Mouse (Mus musculus) hindbrain, embryonic 13.5 days (tissue): ENCODE data around the gene Cpeb3. TPM values are rescaled to one million over a fixed set of nuclear protein-coding genes. Genes with fewer than 3 reads are reported as not detected.

ENCODE experiments used
- ATAC-seq: fragments of 200-750 bp; cut with Nextera tagmentation; 2 replicates; pipeline ENCODE4 v1.8.0; 2017; ENCODE audit warnings: moderate TSS enrichment; ENCODE audit not compliant: low FRiP score
- H3K27ac ChIP-seq: fragments of 300-500 bp; sonication (generic); 2 replicates; pipeline ENCODE4 v1.5.1; 2015; ENCODE audit warnings: inconsistent platforms, mild to moderate bottlenecking, moderate library complexity
- H3K27me3 ChIP-seq: fragments of 300-500 bp; sonication (generic); 2 replicates; pipeline ENCODE4 v1.6.1; 2015; ENCODE audit warnings: mild to moderate bottlenecking, inconsistent platforms
- H3K36me3 ChIP-seq: fragments of 300-500 bp; sonication (generic); 2 replicates; pipeline ENCODE4 v1.6.1; 2015; ENCODE audit warnings: mild to moderate bottlenecking, inconsistent platforms
- H3K4me1 ChIP-seq: fragments of 300-500 bp; sonication (generic); replicated peaks from 2 replicates; pipeline ENCODE4 v1.6.1; 2015; ENCODE audit warnings: inconsistent platforms
- H3K4me2 ChIP-seq: fragments of 300-500 bp; sonication (generic); 2 replicates; pipeline ENCODE4 v1.6.1; 2015; ENCODE audit warnings: inconsistent platforms, mild to moderate bottlenecking, moderate library complexity
- H3K4me3 ChIP-seq: fragments of 300-500 bp; sonication (generic); 2 replicates; pipeline ENCODE4 v1.5.1; 2015; ENCODE audit warnings: mild to moderate bottlenecking, inconsistent platforms
- H3K9ac ChIP-seq: fragments of 300-500 bp; sonication (generic); 2 replicates; pipeline ENCODE4 v1.6.1; 2015; ENCODE audit warnings: mild to moderate bottlenecking, inconsistent platforms
- H3K9me3 ChIP-seq: fragments of 300-500 bp; sonication (generic); 2 replicates; pipeline ENCODE4 v1.6.1; 2016; ENCODE audit warnings: inconsistent platforms
- WGBS: fragments of 180-500 bp; shearing (Covaris S2); methylation state at CpG from one replicate; pipeline ENCODE4 v1.1.7; 2015; 5-methylcytosine and 5-hydroxymethylcytosine counted together
- polyA plus RNA-seq: library from polyadenylated mRNA; unstranded; fragments of >200 nt; fragmentation: Nextera tagmentation; extraction: Ambion mirVana; gene quantifications from 2 replicates; pipeline ENCODE4 v1.2.1, GENCODE M21; 2015

Gene Cpeb3
- polyA plus RNA-seq, 1 experiment from 2014 or later: 11.4 TPM

GRCm38 (mm10) chr19:37009878-37010281 lies 198.5 kb downstream of the Cpeb3 start:
- Histone ChIP-seq H3K4me3 (no peak overlapping the region), H3K9me3 (no peaks in the 10 kb centered on the region), H3K9ac (no peak overlapping the region), H3K4me1 (no peaks in the 10 kb centered on the region), H3K27me3 (no peaks in the 10 kb centered on the region), H3K27ac (no peak overlapping the region), H3K36me3 (peaks cover 89% of the 10 kb centered on the region), H3K4me2 (no peak overlapping the region)
- 95% methylated on average over 3 of the region's 3 CpGs for WGBS
- ATAC-seq: no peak

- no peaks in the 10 kb centered on the region for H3K9me3 ChIP-seq
- H3K4me3 ChIP-seq: no peak overlapping the region
- ATAC-seq: no peak
- H3K27ac ChIP-seq: no peak overlapping the region
- H3K9ac ChIP-seq: no peak overlapping the region
- no peak overlapping the region for H3K4me2 ChIP-seq
- H3K4me1 ChIP-seq: no peaks in the 10 kb centered on the region
- peaks cover 80% of the 10 kb centered on the region for H3K36me3 ChIP-seq
- 90% methylated on average over 5 of the region's 5 CpGs for WGBS
- H3K27me3 ChIP-seq: no peaks in the 10 kb centered on the region
Observed at GRCm38 (mm10) chr19:37004557-37004956, 203.8 kb downstream of the Cpeb3 start.

Other genes starting within 250 kb of the Cpeb3 start
- gene March5, start 1.1 kb downstream of the Cpeb3 start, polyA plus RNA-seq: 114 and 117 TPM in 2 replicates
- gene Ide, start 129.3 kb upstream of the Cpeb3 start, polyA plus RNA-seq: 35.3 and 35.7 TPM in 2 replicates
- 13.5 and 14.3 TPM in 2 replicates for gene Kif11, start 167.8 kb upstream of the Cpeb3 start, polyA plus RNA-seq
- 6.7 and 7.2 TPM in 2 replicates for gene Hhex, start 226.2 kb upstream of the Cpeb3 start, polyA plus RNA-seq